Mouse (Mus musculus) CD4-positive naive resting alpha-beta T cell, adult 57 days (primary cell): Measurements from ENCODE around the gene Gm27021. TPM values are rescaled to one million over a fixed set of nuclear protein-coding genes. Genes with fewer than 3 reads are reported as not detected.

Experiments
- total RNA-seq: library from RNA; stranded (reverse); gene quantifications from one replicate; pipeline ENCODE4 v1.2.4, GENCODE M21; 2023

Gene Gm27021
- total RNA-seq: not detected

GRCm38 (mm10) chr8:120667561-120668373, at the start of gene Gm27021, which contains the start of gene Cox4i1:
TSS of gene Gm27021 (minus strand) at chr8:120668079.
TSS of gene Cox4i1 (plus strand) at chr8:120668222.

DNA sequence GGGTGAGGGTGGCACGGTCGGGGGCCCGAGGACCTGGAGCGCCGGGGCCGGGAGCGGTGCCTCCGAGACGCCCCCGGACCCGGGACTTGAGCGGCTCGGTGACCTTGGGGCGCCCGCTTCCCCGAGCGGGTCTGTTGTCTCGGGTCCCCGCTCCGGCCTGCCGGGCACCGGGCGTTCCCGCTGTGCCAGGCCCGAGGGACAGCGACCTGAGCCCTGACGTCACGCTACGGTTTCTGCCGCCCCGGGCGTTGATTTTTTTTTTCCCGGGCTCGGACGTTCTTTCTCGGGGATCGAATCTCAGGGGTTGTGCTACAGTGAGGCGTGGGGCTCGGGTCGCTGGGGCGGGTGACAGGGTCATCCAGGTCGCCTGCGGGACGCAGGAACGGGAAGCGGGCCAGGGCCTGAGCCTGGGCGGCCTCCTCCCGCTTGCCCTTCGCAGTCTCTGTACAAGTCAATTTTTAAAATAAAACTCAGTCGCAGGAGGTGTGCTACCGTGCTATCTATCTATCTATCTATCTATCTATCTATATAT, 561 bp upstream of the Gm27021 start, which contains the start of gene Emc8:
TSS of gene Emc8 (minus strand) at position 200 of the 532 bp plus-strand sequence.

DNA sequence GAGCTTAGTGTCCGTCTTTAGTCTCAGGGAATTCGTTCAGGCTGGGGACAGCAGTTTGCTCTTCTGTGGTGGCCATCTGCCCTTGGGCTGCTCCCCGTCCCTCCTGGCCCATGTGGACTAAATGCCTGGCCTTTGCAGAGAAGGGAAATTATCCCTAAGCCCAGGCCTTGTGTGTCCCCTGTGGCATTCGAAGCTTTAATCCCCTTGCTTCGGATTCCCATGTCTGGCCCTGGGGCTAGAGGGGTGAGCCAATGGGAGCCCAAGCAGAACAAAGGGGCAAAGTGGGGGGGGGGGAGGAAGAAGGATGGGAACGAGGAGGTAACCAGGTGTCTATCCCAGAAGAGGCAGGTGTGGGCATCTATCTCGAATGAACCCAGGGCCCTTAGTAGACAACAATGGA, 20.3 kb downstream of the Gm27021 start, which contains the start of gene 1190005I06Rik:
TSS of gene 1190005I06Rik (minus strand) at position 101 of the 400 bp plus-strand sequence.

GRCm38 (mm10) chr8:120588908-120589771, 78.7 kb downstream of the Gm27021 start, which contains the start of gene Gins2:
TSS of gene Gins2 (minus strand) at chr8:120589304.

Other genes starting within 250 kb of the Gm27021 start
- 1.7 TPM for gene Gins2, start 78.8 kb downstream of the Gm27021 start, total RNA-seq
- gene 1190005I06Rik, start 20.4 kb downstream of the Gm27021 start, total RNA-seq: not detected
- 422 TPM for gene Cox4i1, start 143 bp upstream of the Gm27021 start, total RNA-seq
- 40.6 TPM for gene Emc8, start 494 bp upstream of the Gm27021 start, total RNA-seq
- 18.4 TPM for gene Irf8, start 68.3 kb upstream of the Gm27021 start, total RNA-seq